Mouse (Mus musculus): ENCODE data around the gene Pgm1. TPM values are rescaled to one million over a fixed set of nuclear protein-coding genes. Genes with fewer than 3 reads are reported as not detected.

The Pgm1 gene
- total and polyA plus RNA-seq, 3 experiments, result 6.7 to 28.6 TPM; not detected in 1

Other genes with a start within 250 kb of the Pgm1 start
- gene Alg6, start 213.8 kb upstream of the Pgm1 start, total RNA-seq (2012; rRNA removed), result 12.2 and 16.4 TPM in 2 replicates
- 10 to 100 TPM in 1 of 2 experiments, not detected in 1; 15.0 TPM for gene Alg6, start 213.8 kb upstream of the Pgm1 start, polyA plus RNA-seq (2012; ENCODE audit: insufficient read depth in 1 of 2, insufficient read length in 2 of 2, low read depth in 1 of 2, low replicate concordance in 2 of 2, missing spikeins in 1 of 2)
- 9.9 and 11.0 TPM in 2 replicates for gene Efcab7, start 100.2 kb upstream of the Pgm1 start, total RNA-seq (2012; rRNA removed)
- 1 to 10 TPM in 1 of 2 experiments, not detected in 1; 7.4 TPM for gene Efcab7, start 100.2 kb upstream of the Pgm1 start, polyA plus RNA-seq (2012; ENCODE audit: insufficient read depth in 1 of 2, insufficient read length in 2 of 2, low read depth in 1 of 2, low replicate concordance in 2 of 2, missing spikeins in 1 of 2)
- 5.5 TPM in 2 replicates for gene Itgb3bp, start 399 bp downstream of the Pgm1 start, total RNA-seq (2012; rRNA removed)
- 1 to 10 TPM in 1 of 2 experiments, not detected in 1; 6.5 TPM for gene Itgb3bp, start 399 bp downstream of the Pgm1 start, polyA plus RNA-seq (2012; ENCODE audit: insufficient read depth in 1 of 2, insufficient read length in 2 of 2, low read depth in 1 of 2, low replicate concordance in 2 of 2, missing spikeins in 1 of 2)
- not detected in 2 replicates for gene Ror1, start 166.4 kb downstream of the Pgm1 start, total RNA-seq (2012; rRNA removed)
- not detected for gene Ror1, start 166.4 kb downstream of the Pgm1 start, polyA plus RNA-seq (2012; ENCODE audit: insufficient read depth in 1 of 2, insufficient read length in 2 of 2, low read depth in 1 of 2, low replicate concordance in 2 of 2, missing spikeins in 1 of 2)